Mouse (Mus musculus) layer of hippocampus, postnatal 10 days (tissue): Measurements from ENCODE around the gene Ubtfl1. TPM values are rescaled to one million over a fixed set of nuclear protein-coding genes. Genes with fewer than 3 reads are reported as not detected.
"Not testable (repeated sequence)": the region's sequence is repeated elsewhere in the genome, so short reads cannot be mapped to it uniquely, and the experiment has no call there.

Source experiments
- DNase-seq, 2 experiments: peaks; one replicate each; pipeline ENCODE4 v3.0.0; 2021; ENCODE audit warnings: low spot score in 2 of 2
- long read RNA-seq: library from polyadenylated mRNA; stranded (forward); transcript quantifications from one replicate; pipeline ENCODE4 v2.0.0, GENCODE M21; 2023
- microRNA-seq, 2 experiments: library from miRNA; unstranded; fragments of <30 nt; microRNA quantifications; one replicate each; pipeline ENCODE4 v1.2.0; 2021
- total RNA-seq, 2 experiments: library from RNA; stranded (reverse); gene quantifications; 2 replicates each; pipeline ENCODE4 v1.2.3; 2021

Ubtfl1 gene
- total RNA-seq, result not detected
- long read RNA-seq, result 0 reads

DNA sequence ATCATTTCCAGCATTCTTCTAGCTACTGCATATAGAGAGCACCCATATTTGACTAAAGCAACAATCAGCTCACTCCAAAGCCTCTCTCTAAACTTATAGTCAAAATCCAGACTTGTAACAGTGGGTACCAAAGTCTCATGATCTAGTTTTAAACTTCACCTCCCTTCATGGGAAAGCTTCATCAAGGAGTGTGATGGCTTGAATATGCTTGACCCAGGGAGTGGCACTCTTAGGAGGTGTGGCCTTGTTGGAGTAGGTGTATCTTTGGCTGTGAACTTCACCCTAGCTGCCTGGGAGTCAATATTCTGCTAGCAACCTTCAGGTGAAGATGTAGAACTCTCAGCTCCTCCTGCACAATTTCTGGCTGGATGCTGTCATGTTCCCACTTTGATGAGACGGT lies at the start of gene Ubtfl1:
TSS of gene Ubtfl1 (plus strand) at position 301 of the 400 bp plus-strand sequence.
- no peak for DNase-seq

DNA sequence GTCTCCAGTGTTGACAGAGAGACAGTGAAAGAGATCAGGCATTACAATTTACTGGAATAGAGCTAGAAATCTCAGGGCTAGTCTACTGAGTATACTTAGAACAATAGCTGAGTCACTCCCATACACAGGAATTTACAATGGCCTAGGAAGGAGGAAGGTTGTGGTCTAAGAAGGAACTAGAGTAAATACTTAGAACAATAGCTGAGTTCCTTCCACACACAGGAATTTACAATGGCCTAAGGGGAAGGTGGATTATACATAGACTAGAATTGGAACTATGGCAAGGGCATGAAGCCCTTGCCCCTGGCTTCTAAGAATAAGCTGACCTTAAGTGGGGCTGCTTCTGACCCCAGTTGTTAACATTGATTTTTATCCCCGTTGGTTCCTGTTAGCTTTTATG lies 31.2 kb upstream of the Ubtfl1 start:
- DNase-seq, result not testable (repeated sequence)

DNA sequence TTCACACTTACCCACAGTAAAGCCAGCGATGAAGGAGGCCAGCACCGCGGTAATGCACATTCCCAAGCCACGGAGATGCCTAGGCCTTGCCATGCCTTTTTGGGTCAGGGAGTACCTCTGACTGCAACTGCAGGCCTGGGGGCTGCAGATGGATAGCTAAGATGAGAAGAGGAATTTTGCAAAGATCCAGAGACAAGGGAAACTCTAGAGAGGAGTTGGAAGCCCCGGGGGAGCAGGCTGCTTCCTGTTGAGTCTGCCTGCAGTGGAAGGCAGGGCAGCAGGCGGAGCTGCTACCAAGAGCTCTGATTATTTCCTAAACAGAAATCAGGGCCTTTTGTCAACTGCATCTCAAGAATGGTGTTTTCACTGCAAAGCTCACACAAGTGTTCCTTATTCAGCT lies 18.4 kb upstream of the Ubtfl1 start:
- no peak for DNase-seq

DNA sequence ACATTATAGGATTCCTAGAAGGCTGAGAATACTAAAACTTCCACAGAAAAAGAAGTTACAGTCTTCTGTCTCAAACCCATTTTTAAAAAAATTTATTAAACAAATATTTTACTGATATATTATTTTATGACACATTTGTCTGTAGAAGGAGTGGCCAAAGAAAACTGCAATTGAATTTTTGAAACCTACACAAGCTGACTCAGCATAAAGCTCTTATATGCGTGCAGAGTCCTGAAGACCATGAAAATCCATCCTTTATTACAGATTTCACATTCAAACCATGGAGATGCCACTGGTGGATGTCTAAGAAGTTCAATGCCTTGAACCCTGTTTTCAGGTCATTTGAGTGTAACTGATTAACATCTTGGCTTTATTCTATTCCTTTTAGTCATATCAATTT lies 4.6 kb upstream of the Ubtfl1 start:
- DNase-seq, result no peak

- DNase-seq, result not testable (repeated sequence)
These were observed 1.3 kb upstream of the Ubtfl1 start, which contains the start of gene Naalad2 for GRCm38 (mm10) chr9:18402895-18403294. Gene Naalad2, minus strand, starts transcription at chr9:18402995.

DNA sequence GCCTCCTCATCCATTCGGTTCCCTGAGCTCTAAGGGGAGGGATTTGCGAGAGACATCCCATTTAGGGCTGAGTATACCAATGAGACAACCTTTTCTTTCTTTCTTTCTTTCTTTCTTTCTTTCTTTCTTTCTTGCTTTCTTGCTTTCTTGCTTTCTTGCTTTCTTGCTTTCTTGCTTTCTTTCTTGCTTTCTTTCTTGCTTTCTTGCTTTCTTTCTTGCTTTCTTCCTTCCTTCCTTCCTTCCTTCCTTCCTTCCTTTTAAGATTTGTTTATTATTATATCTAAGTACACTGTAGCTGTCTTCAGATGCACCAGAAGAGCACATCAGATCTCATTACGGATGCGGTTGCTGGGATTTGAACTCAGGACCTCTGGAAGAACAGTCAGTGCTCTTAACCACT lies 8.2 kb downstream of the Ubtfl1 start:
- DNase-seq, result not testable (repeated sequence)

GRCm38 (mm10) chr9:18430354-18430753 lies 26.1 kb downstream of the Ubtfl1 start, which contains the start of gene Mbd3l2:
Gene Mbd3l2, plus strand, starts transcription at chr9:18430654.
- DNase-seq, result no peak

DNA sequence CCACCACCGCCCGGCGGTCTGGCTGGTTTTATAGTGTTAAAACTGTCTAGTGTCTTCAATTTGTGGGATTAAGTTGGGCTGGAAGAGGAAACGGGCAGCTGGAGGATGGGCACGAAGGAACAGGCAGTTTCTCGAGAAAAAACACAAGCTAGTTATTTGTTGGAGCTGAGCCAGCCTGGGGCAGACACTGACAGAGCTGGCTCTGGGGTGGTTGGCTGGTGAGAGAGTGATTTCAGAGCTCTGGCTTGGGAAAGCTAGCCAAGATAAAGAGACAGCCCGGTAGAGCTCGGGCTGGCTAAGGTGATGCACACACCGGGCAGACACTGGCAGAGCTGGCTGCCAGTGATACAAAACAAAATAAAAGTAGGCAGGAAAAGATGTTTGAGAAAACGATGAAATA lies 27.5 kb downstream of the Ubtfl1 start:
- DNase-seq, result peak; percentile 15 to 33

DNA sequence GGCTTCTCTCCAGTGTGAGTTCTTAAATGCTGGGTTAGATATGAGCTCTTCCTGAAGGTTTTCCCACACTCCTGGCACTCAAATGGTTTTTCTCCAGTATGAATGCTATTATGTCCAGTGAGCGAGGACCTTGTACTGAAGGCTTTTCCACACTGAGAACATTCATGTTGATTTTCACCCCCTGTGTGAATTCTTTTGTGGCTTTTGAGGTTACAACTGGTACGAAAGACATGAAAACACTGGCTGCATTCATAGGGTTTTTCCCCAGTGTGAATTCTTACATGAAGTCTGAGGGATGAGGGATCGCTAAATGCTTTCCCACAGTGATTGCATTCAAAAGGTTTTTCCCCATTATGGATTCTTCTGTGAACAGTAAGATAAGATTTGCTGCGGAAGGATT lies 52.3 kb downstream of the Ubtfl1 start:
- DNase-seq, result no peak

Small RNA genes lying within 50 kb of the gene (microRNA-seq; reads per million reads assigned to microRNA genes)
- gene Gm22854, result 0 reads per million in 2 experiments

Other genes with a start within 250 kb of the Ubtfl1 start
- 10 to 100 TPM; 68.7 to 76.3 TPM for gene Chordc1, start 112.3 kb upstream of the Ubtfl1 start, total RNA-seq
- gene Naalad2, start 1.4 kb upstream of the Ubtfl1 start, total RNA-seq, result 1 to 10 TPM; 1.6 to 4.2 TPM
- gene Mbd3l2, start 26.2 kb downstream of the Ubtfl1 start, total RNA-seq, result not detected
- gene Zfp558, start 73.8 kb downstream of the Ubtfl1 start, total RNA-seq, result 1 to 10 TPM; 7.9 to 8.1 TPM
- not detected for gene Mbd3l1, start 73.9 kb downstream of the Ubtfl1 start, total RNA-seq